Mouse (Mus musculus): Measurements from ENCODE around the gene 4930590J08Rik. TPM values are rescaled to one million over a fixed set of nuclear protein-coding genes. Genes with fewer than 3 reads are reported as not detected.

Gene 4930590J08Rik
- polyA plus RNA-seq, 1 experiment, result 0.43 TPM

DNA sequence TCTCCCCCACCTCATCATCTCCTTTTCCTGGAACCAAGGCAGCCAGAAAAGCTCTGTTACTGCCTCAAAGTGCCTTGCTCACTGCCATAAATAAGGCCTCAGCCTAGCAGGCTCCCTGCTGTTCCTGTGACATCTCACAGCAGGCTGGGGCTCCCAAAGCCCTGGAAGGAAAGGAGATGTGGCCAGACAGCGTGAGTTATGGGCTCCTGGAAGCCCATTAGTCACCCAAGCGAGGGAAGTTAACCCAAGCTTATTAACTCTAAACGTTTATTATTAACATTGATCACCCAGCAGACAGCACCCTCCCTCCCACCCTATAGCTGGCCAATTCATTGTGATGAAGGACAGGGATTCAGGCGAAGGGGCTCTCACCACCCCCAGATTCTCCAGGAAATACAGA lies 60.8 kb downstream of the 4930590J08Rik start:
- DNase-seq (ENCODE audit: low read depth), result no peak

GRCm38 (mm10) chr6:91965060-91965459 lies 62.5 kb downstream of the 4930590J08Rik start:
- DNase-seq (ENCODE audit: low read depth), result no peak

- DNase-seq (ENCODE audit: low read depth), result no peak
Observed at GRCm38 (mm10) chr6:91966006-91966405, 63.4 kb downstream of the 4930590J08Rik start.

DNA sequence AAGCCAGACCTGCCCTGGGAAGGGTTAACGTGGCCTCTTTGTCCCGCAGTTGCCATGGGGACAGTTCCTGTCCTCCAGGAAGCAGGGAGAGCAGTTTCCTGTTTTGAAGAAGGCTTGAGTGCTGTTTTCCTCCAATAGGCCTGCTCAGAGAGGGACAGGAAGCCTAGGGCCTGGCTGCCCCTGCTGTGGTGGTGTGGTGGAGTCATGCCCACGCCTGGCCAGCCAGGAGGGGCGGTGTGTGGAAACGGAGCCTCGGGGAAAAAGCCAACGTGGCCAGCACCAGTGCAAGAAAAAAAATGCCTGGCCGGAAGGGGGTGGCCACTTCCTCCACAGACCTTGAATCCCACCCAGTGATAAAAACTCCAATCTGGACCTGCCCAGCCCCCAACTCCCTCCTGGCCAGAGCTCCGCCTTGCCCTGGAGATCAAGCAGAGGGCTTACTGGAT lies 69.6 kb downstream of the 4930590J08Rik start:
- DNase-seq (ENCODE audit: low read depth), result no peak

DNA sequence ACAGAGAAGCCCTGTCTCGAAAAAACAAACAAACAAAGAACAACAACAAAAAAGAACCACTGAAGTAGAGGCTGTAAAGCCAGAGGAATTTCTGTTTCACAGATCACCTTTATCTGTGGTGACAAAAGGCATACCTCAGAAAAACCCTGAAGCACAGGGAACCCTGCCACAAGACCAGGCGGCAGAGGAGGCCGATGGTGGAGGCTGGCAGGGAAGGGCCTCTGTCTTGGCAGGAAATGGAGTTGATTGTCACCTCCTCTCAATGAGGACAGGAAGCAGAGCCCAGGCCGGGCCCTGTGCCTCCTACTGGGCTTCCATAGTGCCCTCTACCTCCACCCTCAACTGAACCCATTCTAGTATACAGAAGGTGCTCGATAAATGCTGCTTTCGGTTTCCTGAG lies 71.4 kb downstream of the 4930590J08Rik start:
- DNase-seq (ENCODE audit: low read depth), result no peak

GRCm38 (mm10) chr6:91978371-91979300 lies 76.0 kb downstream of the 4930590J08Rik start, which contains the start of gene Fgd5:
Fgd5 (plus strand) TSS chr6:91978878.
- no peak for DNase-seq (ENCODE audit: low read depth)

GRCm38 (mm10) chr6:91979301-91979996 lies 76.8 kb downstream of the 4930590J08Rik start:
- DNase-seq (ENCODE audit: low read depth), result no peak

GRCm38 (mm10) chr6:91980011-91980410 lies 77.4 kb downstream of the 4930590J08Rik start:
- DNase-seq (ENCODE audit: low read depth), result no peak

DNA sequence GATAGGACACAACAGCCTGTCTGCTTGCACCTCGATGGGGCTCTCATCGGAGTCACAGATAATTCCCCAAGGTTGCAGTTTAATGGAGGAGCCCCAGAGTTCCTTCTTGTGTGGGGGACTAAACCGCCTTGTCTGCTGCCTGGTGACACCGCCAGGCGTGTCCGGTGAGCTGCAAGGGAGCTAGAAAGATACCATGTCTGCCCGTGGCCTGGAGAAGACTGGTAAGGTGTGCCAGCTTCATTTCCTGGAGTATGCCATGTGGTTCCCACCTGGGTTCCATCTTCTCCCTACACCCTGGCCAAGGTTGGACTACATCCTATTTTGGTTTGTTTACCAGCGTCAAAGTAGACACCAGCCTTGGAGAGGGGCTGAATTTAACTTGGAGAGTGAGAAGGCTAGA lies 87.5 kb downstream of the 4930590J08Rik start:
- no peak for DNase-seq (ENCODE audit: low read depth)

- DNase-seq (ENCODE audit: low read depth), result no peak
Observed at GRCm38 (mm10) chr6:91992823-91993222, 90.2 kb downstream of the 4930590J08Rik start.

- no peak for DNase-seq (ENCODE audit: low read depth)
Observed at GRCm38 (mm10) chr6:91993795-91994505, 91.3 kb downstream of the 4930590J08Rik start.

DNA sequence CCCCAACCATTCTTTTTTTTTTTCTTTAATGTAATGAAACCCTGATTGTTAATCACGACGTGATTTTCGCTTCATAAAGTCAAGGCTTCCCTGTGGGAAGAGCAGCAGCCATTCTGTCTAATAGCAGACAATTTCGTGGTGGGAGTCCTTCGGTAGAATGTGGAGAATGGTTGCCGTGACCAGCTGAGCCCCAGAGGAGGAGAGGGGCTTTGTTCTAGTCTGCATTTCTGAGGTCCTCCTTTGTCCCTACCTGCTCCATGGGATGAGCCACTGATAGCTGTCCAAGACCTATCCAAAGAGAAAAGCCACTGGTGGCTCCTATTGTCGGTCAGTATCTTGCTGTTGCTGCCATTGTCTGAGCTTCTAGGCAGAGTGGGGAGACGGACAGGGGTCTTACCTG lies 93.5 kb downstream of the 4930590J08Rik start:
- DNase-seq (ENCODE audit: low read depth), result no peak

Other genes with a start within 250 kb of the 4930590J08Rik start
- gene Slc6a6, start 218.8 kb upstream of the 4930590J08Rik start, polyA plus RNA-seq (2012; rRNA removed), result 51.6 and 58.7 TPM in 2 replicates
- gene Grip2, start 75.6 kb upstream of the 4930590J08Rik start, polyA plus RNA-seq (2012; rRNA removed), result 2.8 and 3.3 TPM in 2 replicates
- gene Ccdc174, start 24.8 kb upstream of the 4930590J08Rik start, polyA plus RNA-seq (2012; rRNA removed), result 3.5 and 4.7 TPM in 2 replicates
- gene Fgd5, start 76.1 kb downstream of the 4930590J08Rik start, polyA plus RNA-seq (2012; rRNA removed), result 8.3 and 9.3 TPM in 2 replicates
- 17.2 and 18.8 TPM in 2 replicates for gene Nr2c2, start 188.6 kb downstream of the 4930590J08Rik start, polyA plus RNA-seq (2012; rRNA removed)

Measured in gonadal fat pad, adult 2 months (tissue).